Mouse (Mus musculus): ENCODE data around the gene Dand5. TPM values are rescaled to one million over a fixed set of nuclear protein-coding genes. Genes with fewer than 3 reads are reported as not detected.

The Dand5 gene
- polyA plus RNA-seq, 1 experiment from 2014 or later = 7.0 TPM

DNA sequence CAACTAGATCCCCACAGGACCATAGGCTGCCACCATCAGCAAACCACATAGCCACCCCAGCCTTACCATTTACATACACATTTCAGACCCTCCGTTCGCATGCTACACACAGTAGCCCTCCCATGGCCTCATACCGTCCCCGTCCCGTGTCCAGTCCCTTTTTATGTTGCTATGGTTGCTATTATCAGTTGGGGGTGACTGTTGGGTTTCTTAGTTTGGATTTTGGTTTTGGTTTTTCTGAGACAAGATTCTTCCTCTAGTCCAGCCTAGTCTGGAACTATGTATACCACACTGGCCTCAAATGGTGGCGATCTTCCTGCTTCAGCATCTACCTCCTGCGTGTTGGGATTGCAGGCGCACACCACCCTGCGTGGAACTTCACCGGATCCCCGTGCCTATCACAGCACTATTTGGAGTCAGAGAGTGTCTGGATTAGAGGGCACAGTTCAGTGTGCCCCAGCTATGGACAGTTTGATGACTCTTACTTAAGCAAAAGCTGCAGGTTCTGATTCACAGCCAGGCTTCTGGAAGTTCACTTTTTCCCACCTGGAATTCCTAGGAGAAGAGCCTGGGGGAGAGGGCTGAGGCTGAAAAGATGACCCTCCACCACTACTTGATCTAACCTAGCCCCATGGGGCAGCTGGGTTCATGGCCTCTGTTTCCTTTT is 35.7 kb downstream of the Dand5 start:
- H3K4me3 ChIP-seq = peak overlapping the region; percentile 22
- H3K9me3 ChIP-seq = no peaks in the 10 kb centered on the region
- no peaks in the 10 kb centered on the region for H3K36me3 ChIP-seq
- peaks cover 98% of the 10 kb centered on the region for H3K27me3 ChIP-seq
- H3K4me1 ChIP-seq = peaks cover 95% of the 10 kb centered on the region
- peak overlapping the region; percentile 51 for H3K9ac ChIP-seq
- no peak for ATAC-seq (ENCODE audit: insufficient number of reproducible peaks, insufficient read depth, low FRiP score, low TSS enrichment, low read depth)
- H3K4me2 ChIP-seq = peak overlapping the region; percentile 44
- WGBS = 25% methylated on average over 11 of the region's 11 CpGs
- no peak overlapping the region for H3K27ac ChIP-seq

DNA sequence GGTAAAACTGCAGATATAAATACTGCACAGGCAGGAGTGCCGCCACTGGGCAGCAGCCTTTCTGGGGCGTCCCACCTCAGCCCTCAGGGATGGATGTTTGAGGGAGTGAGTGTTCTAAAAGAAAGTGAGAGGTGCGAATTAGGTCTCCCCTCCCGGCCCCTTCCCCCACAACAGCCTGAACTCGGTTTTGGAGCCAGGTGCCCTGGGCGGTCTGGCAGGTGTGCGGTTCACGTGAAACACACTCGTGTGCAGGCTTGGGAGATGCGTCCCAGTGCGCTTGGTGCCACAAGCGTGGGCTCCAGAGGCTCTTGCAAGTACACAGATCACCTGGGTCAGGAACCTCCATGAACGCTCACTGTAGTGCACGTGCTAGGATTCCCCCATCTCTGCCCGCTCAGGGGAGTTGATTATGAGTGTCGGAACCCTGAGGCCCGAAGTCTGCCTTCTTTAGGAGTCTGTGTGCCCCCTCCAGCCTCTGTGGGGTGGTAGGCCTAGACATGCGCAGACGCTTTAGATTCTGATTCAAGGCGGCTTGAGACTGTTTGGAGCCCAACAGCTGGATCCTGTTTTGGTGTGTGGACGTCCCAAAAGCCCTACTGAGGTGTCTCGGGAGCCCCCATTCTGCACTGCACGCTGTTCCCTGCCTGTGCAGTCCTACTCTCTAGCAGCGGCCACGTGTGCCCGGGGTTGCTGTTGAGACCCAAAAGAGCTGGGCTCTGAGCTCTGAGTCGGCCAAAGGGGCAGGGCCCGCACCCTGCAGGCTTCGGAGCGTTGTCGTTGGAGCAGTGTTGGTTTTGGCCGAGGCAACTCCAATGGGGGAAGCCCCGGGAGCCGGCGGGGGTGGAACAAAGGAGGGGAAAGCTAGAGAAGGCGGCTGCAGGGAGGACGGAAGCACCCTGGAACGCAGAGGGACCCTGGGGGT is 36.6 kb downstream of the Dand5 start:
- ATAC-seq (ENCODE audit: insufficient number of reproducible peaks, insufficient read depth, low FRiP score, low TSS enrichment, low read depth) = no peak
- Histone ChIP-seq H3K36me3 (no peaks in the 10 kb centered on the region), H3K4me1 (peaks cover 98% of the 10 kb centered on the region), H3K9ac (peak overlapping the region; percentile 51), H3K4me3 (peak overlapping the region; percentile 22), H3K9me3 (no peaks in the 10 kb centered on the region), H3K27me3 (peaks cover 100% of the 10 kb centered on the region), H3K4me2 (peak overlapping the region; percentile 44), H3K27ac (no peak overlapping the region)
- 9% methylated on average over 38 of the region's 38 CpGs for WGBS

DNA sequence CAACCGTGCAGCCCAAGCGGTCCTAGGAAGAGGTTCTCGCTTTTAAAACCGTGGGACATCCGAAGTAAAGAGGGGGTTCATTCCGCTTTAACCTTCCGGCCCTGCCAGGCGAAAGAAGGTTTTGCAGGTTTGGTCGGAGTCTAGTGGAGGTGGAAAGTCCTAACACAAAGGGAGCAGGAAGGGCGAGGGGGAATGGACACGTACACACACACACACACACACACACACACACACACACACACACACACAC is 37.2 kb downstream of the Dand5 start:
- Histone ChIP-seq H3K9me3 (no peaks in the 10 kb centered on the region), H3K36me3 (no peaks in the 10 kb centered on the region), H3K4me3 (peak overlapping the region; percentile 22; the same call in 1 of the 2 replicates), H3K9ac (no peak overlapping the region), H3K27ac (no peak overlapping the region), H3K4me2 (peak overlapping the region; percentile 44; the same call in 1 of the 2 replicates), H3K4me1 (peaks cover 98% of the 10 kb centered on the region), H3K27me3 (peaks cover 99% of the 10 kb centered on the region)
- WGBS = 20% methylated on average over 11 of the region's 11 CpGs
- ATAC-seq (ENCODE audit: insufficient number of reproducible peaks, insufficient read depth, low FRiP score, low TSS enrichment, low read depth) = no peak

DNA sequence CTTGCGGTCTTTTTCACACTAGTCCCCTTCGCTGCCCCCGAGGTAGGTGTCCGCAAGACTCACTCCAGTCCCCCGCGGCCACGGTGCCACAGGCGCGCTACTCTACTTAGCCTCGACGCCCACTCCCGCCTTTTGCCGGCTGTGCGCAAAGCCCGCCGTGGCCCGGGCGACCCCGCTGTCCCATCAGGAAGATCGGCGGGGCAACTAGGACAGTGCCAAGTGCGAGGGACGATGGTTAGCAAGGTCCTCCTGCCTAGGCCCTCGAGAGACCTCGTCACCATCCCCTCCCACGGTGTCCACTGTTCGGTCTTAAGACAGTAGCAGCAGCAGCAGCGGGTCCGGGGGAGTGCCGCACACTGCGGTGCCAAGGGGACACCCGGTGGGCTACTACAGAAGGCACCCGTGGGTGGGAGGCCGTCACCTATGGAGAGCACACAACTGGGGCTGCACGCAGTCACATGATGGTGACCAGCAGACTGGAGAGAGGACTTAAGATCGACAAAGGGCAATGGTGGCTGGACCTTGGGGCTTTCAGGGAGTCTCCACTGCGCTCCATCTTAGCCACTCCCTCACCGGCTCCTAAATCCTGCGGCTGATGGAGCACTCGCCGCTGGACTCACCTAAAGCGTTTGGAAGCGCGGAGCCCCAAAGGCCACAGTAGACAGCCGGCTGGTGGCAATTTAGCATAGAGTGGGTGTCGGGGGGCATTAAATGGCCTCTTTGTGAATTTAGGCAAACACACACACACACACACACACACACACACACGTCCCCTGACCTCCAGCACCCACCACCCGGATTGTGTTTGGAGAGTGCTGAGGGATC is 37.7 kb downstream of the Dand5 start:
- H3K27me3 ChIP-seq = peaks cover 99% of the 10 kb centered on the region
- peak overlapping the region; percentile 54 for H3K9ac ChIP-seq
- H3K9me3 ChIP-seq = no peaks in the 10 kb centered on the region
- no peaks in the 10 kb centered on the region for H3K36me3 ChIP-seq
- no peak for ATAC-seq (ENCODE audit: insufficient number of reproducible peaks, insufficient read depth, low FRiP score, low TSS enrichment, low read depth)
- H3K4me1 ChIP-seq = peaks cover 98% of the 10 kb centered on the region
- H3K4me2 ChIP-seq = peak overlapping the region; percentile 45
- H3K27ac ChIP-seq = no peak overlapping the region
- 4% methylated on average over 48 of the region's 48 CpGs for WGBS
- peak overlapping the region; percentile 27 for H3K4me3 ChIP-seq

DNA sequence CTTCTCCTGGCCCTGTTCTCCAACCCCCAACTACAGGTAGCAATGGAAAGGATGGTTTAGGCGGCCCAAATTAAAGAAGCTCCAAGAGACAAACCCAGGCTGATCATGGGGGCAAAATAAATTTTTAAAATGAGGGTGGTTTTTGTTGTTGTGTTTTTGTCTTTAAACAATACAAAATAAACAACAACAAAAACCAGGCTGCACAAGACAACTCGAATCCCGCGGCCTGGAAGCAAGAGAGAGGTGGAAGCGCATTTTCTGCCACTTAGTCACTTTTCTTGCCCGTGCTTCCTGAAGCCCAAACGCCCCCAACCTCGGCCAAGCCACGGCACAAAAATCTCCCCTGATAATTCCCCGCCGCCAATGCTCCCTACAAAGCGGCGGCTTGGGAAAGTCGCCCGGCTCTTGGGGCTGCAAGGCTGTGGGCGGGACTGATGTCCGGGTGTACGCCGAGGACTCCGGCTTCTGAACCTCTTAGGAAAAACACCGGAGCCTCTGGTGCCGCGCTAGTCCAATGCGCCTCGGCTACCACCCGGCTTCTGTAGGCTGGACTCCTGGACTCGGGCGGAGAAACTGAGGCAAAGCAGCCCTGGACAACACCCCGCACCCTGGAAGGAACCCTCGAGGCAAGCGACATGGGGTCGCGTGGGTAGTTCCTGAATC is 38.6 kb downstream of the Dand5 start:
- peak overlapping the region; percentile 54 for H3K9ac ChIP-seq
- H3K36me3 ChIP-seq = no peaks in the 10 kb centered on the region
- peaks cover 99% of the 10 kb centered on the region for H3K27me3 ChIP-seq
- H3K9me3 ChIP-seq = no peaks in the 10 kb centered on the region
- H3K4me2 ChIP-seq = peak overlapping the region; percentile 45
- 8% methylated on average over 33 of the region's 33 CpGs for WGBS
- ATAC-seq (ENCODE audit: insufficient number of reproducible peaks, insufficient read depth, low FRiP score, low TSS enrichment, low read depth) = no peak
- no peak overlapping the region for H3K27ac ChIP-seq
- H3K4me1 ChIP-seq = peaks cover 98% of the 10 kb centered on the region
- H3K4me3 ChIP-seq = peak overlapping the region; percentile 27

DNA sequence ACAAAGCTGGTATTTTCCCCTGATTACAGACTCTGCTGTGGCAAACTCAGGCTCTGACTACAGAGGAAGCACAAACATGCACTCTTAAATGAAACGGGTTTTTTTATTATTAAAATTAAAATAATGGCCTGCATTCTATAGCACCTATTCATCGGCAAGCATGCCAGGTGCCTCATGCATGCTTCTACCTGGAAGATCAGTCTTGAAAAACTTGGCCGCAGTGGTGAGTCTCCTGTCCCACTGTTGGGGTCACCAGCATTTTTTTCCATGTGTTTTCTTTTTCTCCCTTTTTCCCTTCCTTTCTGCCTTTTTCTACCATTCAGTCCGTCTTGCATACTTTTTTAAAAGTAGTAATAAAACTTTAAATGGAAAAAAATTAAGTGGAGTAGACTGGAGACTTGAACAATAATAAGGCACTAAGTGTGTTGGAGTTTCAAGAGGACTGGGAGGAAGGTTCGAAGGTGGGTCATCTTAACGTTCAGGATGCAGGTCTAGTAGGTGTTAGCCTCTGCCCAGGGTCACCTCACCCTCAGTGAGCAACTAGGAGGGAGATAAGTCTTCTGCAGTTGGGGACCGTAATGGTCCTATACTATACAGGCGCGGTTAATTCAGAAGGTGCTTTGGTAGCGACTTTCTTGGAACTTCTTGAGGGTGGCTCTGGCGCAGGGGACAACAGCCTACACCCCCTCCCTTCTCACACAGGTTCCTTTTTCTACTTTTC is 39.3 kb downstream of the Dand5 start:
- peaks cover 98% of the 10 kb centered on the region for H3K4me1 ChIP-seq
- no peak overlapping the region for H3K27ac ChIP-seq
- H3K9me3 ChIP-seq = no peaks in the 10 kb centered on the region
- peaks cover 99% of the 10 kb centered on the region for H3K27me3 ChIP-seq
- H3K4me3 ChIP-seq = no peak overlapping the region
- H3K4me2 ChIP-seq = no peak overlapping the region
- 18% methylated on average over 11 of the region's 11 CpGs for WGBS
- H3K9ac ChIP-seq = no peak overlapping the region
- no peak for ATAC-seq (ENCODE audit: insufficient number of reproducible peaks, insufficient read depth, low FRiP score, low TSS enrichment, low read depth)
- H3K36me3 ChIP-seq = no peaks in the 10 kb centered on the region

DNA sequence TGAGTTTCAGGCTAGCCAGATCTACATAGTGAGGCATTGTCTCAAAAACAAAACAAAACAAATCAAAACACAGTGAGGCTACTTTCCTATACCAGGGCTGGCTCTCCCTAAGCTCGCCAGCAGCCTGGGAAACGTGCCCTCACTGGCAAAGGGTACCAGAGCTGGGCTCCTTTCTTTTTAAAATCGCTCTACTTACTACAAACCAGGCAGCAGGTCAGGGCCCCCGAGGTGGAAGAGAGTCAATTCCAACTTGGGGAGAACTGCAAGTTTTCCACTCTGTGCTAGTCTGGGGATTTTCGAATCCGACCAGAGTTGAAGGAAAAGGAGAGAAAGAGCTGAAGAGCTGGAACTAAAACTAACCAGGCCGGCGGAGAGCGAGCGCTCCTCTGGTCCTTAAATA is 39.9 kb downstream of the Dand5 start:
- peaks cover 95% of the 10 kb centered on the region for H3K4me1 ChIP-seq
- no peaks in the 10 kb centered on the region for H3K9me3 ChIP-seq
- ATAC-seq (ENCODE audit: insufficient number of reproducible peaks, insufficient read depth, low FRiP score, low TSS enrichment, low read depth) = no peak
- peaks cover 99% of the 10 kb centered on the region for H3K27me3 ChIP-seq
- no peak overlapping the region for H3K27ac ChIP-seq
- 0 out of 2 replicates have a peak overlapping the region, but pooled peaks have one; percentile 11 for H3K4me2 ChIP-seq
- H3K4me3 ChIP-seq = no peak overlapping the region
- WGBS = 27% methylated on average over 10 of the region's 10 CpGs
- no peaks in the 10 kb centered on the region for H3K36me3 ChIP-seq
- no peak overlapping the region for H3K9ac ChIP-seq

GRCm38 (mm10) chr8:84781686-84782505 is 40.7 kb downstream of the Dand5 start:
- Histone ChIP-seq H3K4me3 (peak overlapping the region; percentile 4; the same call in 1 of the 2 replicates), H3K27ac (no peak overlapping the region), H3K9ac (0 out of 2 replicates have a peak overlapping the region, but pooled peaks have one; percentile 32), H3K4me2 (peak overlapping the region; percentile 18), H3K36me3 (no peaks in the 10 kb centered on the region), H3K27me3 (peaks cover 99% of the 10 kb centered on the region), H3K9me3 (no peaks in the 10 kb centered on the region), H3K4me1 (peaks cover 87% of the 10 kb centered on the region)
- no peak for ATAC-seq (ENCODE audit: insufficient number of reproducible peaks, insufficient read depth, low FRiP score, low TSS enrichment, low read depth)
- 17% methylated on average over 5 of the region's 5 CpGs for WGBS

DNA sequence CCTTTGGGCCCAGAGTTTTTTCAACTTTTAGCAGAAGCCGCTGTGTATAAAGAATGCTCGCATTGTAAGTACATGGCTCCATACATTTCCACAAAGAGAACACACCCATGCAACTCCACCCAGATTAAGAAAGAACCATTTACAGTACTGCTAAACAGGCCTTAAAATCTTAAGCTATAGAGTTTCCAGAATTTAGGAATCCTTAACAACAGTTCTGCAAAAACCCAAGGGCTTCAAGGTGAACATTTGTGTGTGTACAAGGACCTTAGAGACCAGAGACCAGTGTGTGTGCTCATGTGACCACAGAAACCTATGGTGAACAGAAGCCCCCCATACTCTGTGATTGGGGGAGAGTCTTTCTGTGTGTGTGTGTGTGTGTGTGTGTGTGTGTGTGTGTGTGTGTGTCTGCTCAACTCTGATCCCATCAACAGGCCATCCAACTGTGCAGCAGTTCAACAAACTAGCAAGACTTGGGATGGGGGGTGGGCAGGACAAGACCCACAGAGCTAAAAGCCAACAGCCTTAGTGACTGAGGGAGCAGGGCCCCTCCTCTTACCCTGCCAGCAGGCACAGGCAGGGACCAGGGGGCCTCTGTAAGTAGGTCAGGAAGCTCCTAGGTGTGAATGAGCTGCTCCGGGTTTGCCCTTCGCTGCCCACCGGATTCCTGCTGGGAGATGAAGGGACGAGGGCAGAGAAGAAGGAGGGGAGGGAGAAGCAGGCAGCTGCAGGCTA is 41.5 kb downstream of the Dand5 start:
- WGBS = 25% methylated on average over 6 of the region's 6 CpGs
- Histone ChIP-seq H3K9ac (no peak overlapping the region), H3K4me3 (peak overlapping the region; percentile 4; the same call in 1 of the 2 replicates), H3K27ac (no peak overlapping the region), H3K4me1 (peaks cover 82% of the 10 kb centered on the region), H3K9me3 (no peaks in the 10 kb centered on the region), H3K27me3 (peaks cover 99% of the 10 kb centered on the region), H3K4me2 (peak overlapping the region; percentile 18), H3K36me3 (no peaks in the 10 kb centered on the region)
- ATAC-seq (ENCODE audit: insufficient number of reproducible peaks, insufficient read depth, low FRiP score, low TSS enrichment, low read depth) = no peak
